ENCODE assay signal across 17 mouse cellular contexts in the genomic region with DNA sequence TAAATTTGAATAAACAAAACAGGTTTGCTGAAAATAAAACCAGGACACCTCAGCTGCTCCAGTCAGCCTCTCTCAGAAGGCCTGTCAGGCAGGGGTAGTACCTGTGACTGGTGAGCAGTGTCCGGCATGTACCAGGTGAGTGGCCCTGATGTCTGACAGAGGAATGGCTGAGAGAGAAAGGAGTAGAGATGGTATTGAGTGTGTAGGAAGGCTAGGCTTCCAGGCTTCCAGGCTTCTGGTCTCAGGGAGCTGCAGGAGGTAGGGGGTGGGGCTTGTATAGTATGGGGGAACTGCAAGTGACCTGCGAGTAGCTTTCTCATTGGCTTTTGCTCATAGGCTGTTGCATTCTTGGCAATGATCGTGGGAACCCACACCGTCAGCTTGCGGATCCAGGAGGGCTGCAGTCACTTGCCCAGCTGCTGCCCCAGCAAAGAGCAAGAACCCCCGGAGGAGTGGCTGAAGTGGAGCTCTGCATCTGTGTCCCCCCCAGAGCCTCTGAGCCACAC. TPM values are rescaled to one million over a fixed set of nuclear protein-coding genes. Genes with fewer than 3 reads are reported as not detected.
DNase-seq lines count a peak whose midpoint lies in the region; ATAC-seq and TF ChIP-seq lines count a peak whose summit lies in the region.
"Had no signal": no experiment of that assay in that cellular context is flagged by ENCODE, and none has a peak within 500 bp of the region (broad histone marks: within the 10 kb centered on the region; RNA-seq: fewer than 3 reads in every experiment).

A gene (plus strand): TSS at position 51 of the 506 bp plus-strand sequence.

- peaks cover 8% of the 10 kb centered on the region for H3K4me1 ChIP-seq in kidney, postnatal 0 days (replicated peaks; ENCODE audit: insufficient read depth, low read length)
- peaks cover 51% of the 10 kb centered on the region for H3K4me1 ChIP-seq in embryonic facial prominence, embryonic 10.5 days
- H3K4me1 ChIP-seq in intestine, embryonic 16.5 days (ENCODE audit: control insufficient read depth, insufficient read depth, low read length) = peaks cover 14% of the 10 kb centered on the region
- H3K4me1 ChIP-seq: liver, embryonic 15.5 days had no signal

- no peak for DNase-seq in kidney, postnatal 0 days (ENCODE audit: low spot score)
- no peak for DNase-seq in kidney, postnatal 36 days
- peak; percentile 21 for DNase-seq in ES-CJ7 (ENCODE audit: low read depth, low spot score)
- peak; percentile 20 for DNase-seq in embryonic facial prominence, embryonic 10.5 days (ENCODE audit: low spot score)
- no peak for DNase-seq in adrenal gland, postnatal 4 days (ENCODE audit: low spot score in 2 of 2)
- DNase-seq in left cerebral cortex, adult 8-10 months (ENCODE audit: low spot score in 2 of 2) = no peak
- no peak for DNase-seq in adrenal gland, adult 2 months
- DNase-seq: cerebellum, adult 8-10 months; forebrain, postnatal 0 days; kidney, adult 8-10 months had no signal

- H3K4me3 ChIP-seq in kidney, postnatal 0 days (replicated peaks; ENCODE audit: low read depth, low read length) = no peak within 1 kb of the TSS
- no peak within 1 kb of the TSS for H3K4me3 ChIP-seq in embryonic facial prominence, embryonic 10.5 days
- no peak within 1 kb of the TSS for H3K4me3 ChIP-seq in intestine, embryonic 16.5 days (ENCODE audit: low read length)
- H3K4me3 ChIP-seq: embryonic facial prominence, embryonic 12.5 days; liver, embryonic 15.5 days had no signal

- no peaks in the 10 kb centered on the region for H3K9me3 ChIP-seq in kidney, postnatal 0 days (replicated peaks; ENCODE audit: low read length)
- no peaks in the 10 kb centered on the region for H3K9me3 ChIP-seq in embryonic facial prominence, embryonic 10.5 days
- no peaks in the 10 kb centered on the region for H3K9me3 ChIP-seq in intestine, embryonic 16.5 days (ENCODE audit: control insufficient read depth, low read length)
- H3K9me3 ChIP-seq: embryonic facial prominence, embryonic 12.5 days; liver, embryonic 15.5 days had no signal

- H3K9ac ChIP-seq in kidney, postnatal 0 days (ENCODE audit: low read depth, low read length) = no peak within 1 kb of the TSS
- peak within 1 kb of the TSS; percentile 29; the same call in 1 of the 2 replicates for H3K9ac ChIP-seq in intestine, embryonic 16.5 days (ENCODE audit: low read depth, low read length)
- H3K9ac ChIP-seq: embryonic facial prominence, embryonic 12.5 days; forebrain, postnatal 0 days; liver, embryonic 15.5 days had no signal

- no peak for TF ChIP-seq CTCF in kidney, postnatal 0 days (IDR thresholded peaks at IDR 0.05; ENCODE audit: low read depth)

- H3K27me3 ChIP-seq in kidney, postnatal 0 days (ENCODE audit: insufficient read depth, low read length) = no peaks in the 10 kb centered on the region
- H3K27me3 ChIP-seq in embryonic facial prominence, embryonic 10.5 days (replicated peaks; ENCODE audit: low read depth, poor library complexity, severe bottlenecking) = peaks cover 11% of the 10 kb centered on the region
- no peaks in the 10 kb centered on the region for H3K27me3 ChIP-seq in intestine, embryonic 16.5 days (replicated peaks; ENCODE audit: control insufficient read depth, insufficient read depth, low read length)
- H3K27me3 ChIP-seq: embryonic facial prominence, embryonic 12.5 days had no signal

- H3K4me2 ChIP-seq in kidney, postnatal 0 days (ENCODE audit: low read length) = no peak within 1 kb of the TSS
- no peak within 1 kb of the TSS for H3K4me2 ChIP-seq in intestine, embryonic 16.5 days (ENCODE audit: low read depth, low read length)
- H3K4me2 ChIP-seq: embryonic facial prominence, embryonic 12.5 days; liver, embryonic 15.5 days had no signal

- 28% methylated on average over 6 of the region's 6 CpGs for WGBS in kidney, postnatal 0 days
- WGBS in embryonic facial prominence, embryonic 10.5 days = 35% methylated on average over 6 of the region's 6 CpGs
- WGBS in intestine, embryonic 16.5 days = 36% methylated on average over 6 of the region's 6 CpGs

- no peaks in the 10 kb centered on the region for H3K36me3 ChIP-seq in kidney, postnatal 0 days (ENCODE audit: insufficient read depth, low read length)
- no peaks in the 10 kb centered on the region for H3K36me3 ChIP-seq in embryonic facial prominence, embryonic 10.5 days (replicated peaks)
- H3K36me3 ChIP-seq in intestine, embryonic 16.5 days (ENCODE audit: control insufficient read depth, insufficient read depth, low read length) = no peaks in the 10 kb centered on the region
- H3K36me3 ChIP-seq: embryonic facial prominence, embryonic 12.5 days; liver, embryonic 15.5 days had no signal

- H3K27ac ChIP-seq in kidney, postnatal 0 days = no peak within 1 kb of the TSS
- peak within 1 kb of the TSS; percentile 49; the same call in 1 of the 2 replicates for H3K27ac ChIP-seq in embryonic facial prominence, embryonic 10.5 days (replicated peaks)
- H3K27ac ChIP-seq in intestine, embryonic 16.5 days (ENCODE audit: low read length) = no peak within 1 kb of the TSS
- H3K27ac ChIP-seq: embryonic facial prominence, embryonic 12.5 days; liver, embryonic 15.5 days had no signal

- ATAC-seq in kidney, postnatal 0 days (replicated peaks; ENCODE audit: low FRiP score, low read depth) = 0 out of 2 replicates have a peak, but pooled peaks have one; percentile 37
- ATAC-seq in intestine, embryonic 16.5 days = no peak
- ATAC-seq: forebrain, postnatal 0 days had no signal

RNA-seq across cellular contexts. Expression of the gene that starts here (rescaled TPM):
- polyA plus RNA-seq in kidney, postnatal 0 days (2015; fragmentation: Nextera tagmentation; extraction: Ambion mirVana) = 0.11 TPM in 1 of 2 replicates, not detected in the other
- 0.14 TPM in 1 of 2 replicates, not detected in the other for polyA plus RNA-seq in embryonic facial prominence, embryonic 10.5 days (2016; fragmentation: Nextera tagmentation; extraction: Ambion mirVana)
- 0.12 TPM in 1 of 2 replicates, not detected in the other for polyA plus RNA-seq in intestine, embryonic 16.5 days (2015; fragmentation: Nextera tagmentation; extraction: Ambion mirVana)
- total RNA-seq in adrenal gland, postnatal 4 days (2021) = not detected
- total RNA-seq in left cerebral cortex, adult 8-10 months (2022) = under 1 TPM in 1 of 4 experiments, not detected in 3; 0.53 TPM
- total RNA-seq in adrenal gland, adult 2 months (2021) = not detected
- polyA plus RNA-seq in adrenal gland, adult 2 months (2012; rRNA removed) = 0.12 and 0.17 TPM in 2 replicates
- total RNA-seq: layer of hippocampus, postnatal 10 days; megakaryocyte-erythroid progenitor cell, adult 5-6 weeks had no signal
- polyA plus RNA-seq: gonadal fat pad, adult 2 months; liver, embryonic 15.5 days; testis, adult 2 months had no signal

Comparison
In these comparisons a context has a peak if more than half of its experiments do, and no peak if none do; other contexts are left out.
1. Peak in ATAC-seq in kidney, postnatal 0 days; RNA of the gene not detected or under 1 TPM.
2. Peak in DNase-seq and H3K27ac ChIP-seq in embryonic facial prominence, embryonic 10.5 days; RNA of the gene not detected or under 1 TPM.